ENCODE assay signal across 16 mouse cellular contexts in genomic region chr1:187316555-187316954, GRCm38 (mm10).
"Had no signal": no experiment of that assay in that cellular context is flagged by ENCODE, and none has a peak within 500 bp of the region (broad histone marks: within the 10 kb centered on the region; RNA-seq: fewer than 3 reads in every experiment).

No protein-coding gene starts in this region.

- H3K4me1 ChIP-seq: lung, embryonic 15.5 days; midbrain, embryonic 15.5 days; neural tube, embryonic 12.5 days had no signal

- H3K4me2 ChIP-seq: lung, embryonic 15.5 days; midbrain, embryonic 11.5 days; midbrain, embryonic 13.5 days; midbrain, embryonic 15.5 days; neural tube, embryonic 12.5 days had no signal

- ATAC-seq: liver, postnatal 0 days; lung, postnatal 0 days; midbrain, embryonic 13.5 days; midbrain, embryonic 15.5 days had no signal

- H3K9me3 ChIP-seq: lung, embryonic 15.5 days; megakaryocyte, embryonic 14.5 days; midbrain, embryonic 13.5 days; midbrain, embryonic 15.5 days; neural tube, embryonic 12.5 days had no signal

- H3K27me3 ChIP-seq: lung, embryonic 15.5 days; megakaryocyte, embryonic 14.5 days; midbrain, embryonic 13.5 days; midbrain, embryonic 15.5 days; neural tube, embryonic 12.5 days had no signal

- DNase-seq: liver, postnatal 0 days; lung, adult 2 months; lung, postnatal 14 days; lung, postnatal 36 days; right cerebral cortex, postnatal 14 days; thymus, adult 2 months; thymus, postnatal 25 days; thymus, postnatal 4 days had no signal

- H3K4me3 ChIP-seq: lung, embryonic 15.5 days; megakaryocyte, embryonic 14.5 days; midbrain, embryonic 13.5 days; midbrain, embryonic 15.5 days; neural tube, embryonic 12.5 days had no signal

- H3K9ac ChIP-seq: liver, postnatal 0 days; lung, embryonic 15.5 days; midbrain, embryonic 13.5 days; midbrain, embryonic 15.5 days; neural tube, embryonic 12.5 days had no signal

- H3K27ac ChIP-seq: lung, embryonic 15.5 days; macrophage; midbrain, embryonic 13.5 days; midbrain, embryonic 15.5 days; neural tube, embryonic 12.5 days had no signal

- H3K36me3 ChIP-seq: lung, embryonic 15.5 days; midbrain, embryonic 15.5 days; neural tube, embryonic 12.5 days had no signal
